Mouse (Mus musculus) small intestine, adult 10 weeks (tissue): ENCODE data around the gene Vmn1r235. TPM values are rescaled to one million over a fixed set of nuclear protein-coding genes. Genes with fewer than 3 reads are reported as not detected.

Experiments
- polyA plus RNA-seq: library from polyadenylated mRNA; stranded (reverse); fragments of 350-450 nt; fragmentation: Illumina TruSeq; extraction: RNeasy Lipid Tissue Mini Kit (QIAGEN cat#74804); gene quantifications from one replicate; pipeline ENCODE4 v1.2.3, GENCODE M21; 2014; ENCODE audit warnings: low replicate concordance

Vmn1r235 gene
- not detected for polyA plus RNA-seq

DNA sequence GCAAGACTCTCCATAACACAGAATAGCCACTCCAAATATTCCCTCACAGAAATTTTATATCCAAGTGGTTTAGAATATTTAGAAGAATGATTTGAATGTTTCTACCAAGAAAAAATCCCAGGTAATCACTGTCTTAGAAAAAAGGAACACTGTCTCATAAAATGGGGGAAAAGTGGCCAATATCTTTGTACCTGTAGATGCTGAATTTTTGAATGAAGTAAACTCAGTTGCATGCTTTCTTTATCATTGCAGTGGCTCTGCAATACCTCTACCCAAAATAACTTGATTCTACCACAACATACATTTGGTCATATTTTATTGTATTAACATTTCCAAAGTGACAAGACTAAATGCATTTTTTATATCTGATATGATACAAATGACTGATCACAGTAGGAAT is at the start of gene Vmn1r235:
Gene Vmn1r235 (plus strand): TSS at position 301 of the 400 bp plus-strand sequence.

DNA sequence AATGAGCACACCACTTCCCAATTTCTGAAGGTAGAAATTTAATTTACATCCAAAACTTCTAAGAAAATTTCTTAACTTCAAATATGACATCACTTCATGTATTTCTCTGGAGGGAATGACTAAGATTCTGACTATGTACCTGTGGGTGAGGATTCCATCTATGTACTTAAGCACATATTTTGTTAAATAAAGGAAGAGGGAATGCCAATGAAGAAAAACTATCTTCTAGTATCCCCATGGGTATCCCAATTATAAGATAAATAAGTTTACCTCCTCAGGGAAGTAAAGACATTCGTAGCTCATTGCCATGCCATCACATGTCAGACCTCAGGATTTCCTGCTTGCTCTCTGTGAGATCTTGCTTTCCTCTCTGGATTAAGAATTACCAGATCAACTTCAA is 30.4 kb upstream of the Vmn1r235 start, which contains the start of gene Vmn1r234:
Gene Vmn1r234 (plus strand): TSS at position 301 of the 400 bp plus-strand sequence.

GRCm38 (mm10) chr17:21282642-21283041 is 26.4 kb downstream of the Vmn1r235 start, which contains the start of gene Vmn1r236:
Vmn1r236 (plus strand) TSS chr17:21282942.

DNA sequence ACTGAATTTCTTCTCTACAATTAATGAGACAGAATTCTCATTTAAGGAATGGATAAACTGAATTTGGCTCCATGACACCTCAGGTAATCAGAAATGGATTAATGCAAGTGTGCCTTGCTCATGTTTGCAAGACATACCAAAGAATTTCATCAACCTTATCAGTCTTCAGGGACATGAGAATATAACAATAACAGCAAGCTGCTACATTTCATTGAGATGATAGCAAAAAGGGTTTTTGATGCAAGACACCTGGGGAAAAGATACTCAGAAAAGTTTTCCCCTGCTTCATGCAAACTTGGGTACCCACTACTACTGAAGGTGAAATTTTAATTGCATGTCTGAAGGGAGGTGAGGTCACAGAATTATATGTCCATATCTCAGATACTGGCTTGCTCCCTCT is 55.4 kb downstream of the Vmn1r235 start, which contains the start of gene Vmn1r237:
Gene Vmn1r237 (plus strand): TSS at position 301 of the 400 bp plus-strand sequence.

Other genes with a start within 250 kb of the Vmn1r235 start
- 66.4 TPM for gene Zfp160, start 247.5 kb upstream of the Vmn1r235 start, polyA plus RNA-seq
- not detected for gene Vmn1r234, start 30.3 kb upstream of the Vmn1r235 start, polyA plus RNA-seq
- gene Vmn1r236, start 26.5 kb downstream of the Vmn1r235 start, polyA plus RNA-seq, result not detected
- not detected for gene Vmn1r237, start 55.5 kb downstream of the Vmn1r235 start, polyA plus RNA-seq
- gene Zfp677, start 127.3 kb downstream of the Vmn1r235 start, polyA plus RNA-seq, result 15.6 TPM
- 42.0 TPM for gene Zfp54, start 166.8 kb downstream of the Vmn1r235 start, polyA plus RNA-seq
- gene Zfp51, start 194.0 kb downstream of the Vmn1r235 start, polyA plus RNA-seq, result 60.4 TPM
- gene Zfp53, start 232.6 kb downstream of the Vmn1r235 start, polyA plus RNA-seq, result 64.2 TPM